Mouse (Mus musculus) neutrophil, adult 5-6 weeks (primary cell): ENCODE measurements around the gene Sema4c. TPM values are rescaled to one million over a fixed set of nuclear protein-coding genes. Genes with fewer than 3 reads are reported as not detected.

ENCODE experiments used
- ATAC-seq: fragments of 151-379, 151-347 bp; 2 replicates; pipeline ENCODE4 v1.8.0; 2017; ENCODE audit warnings: mild to moderate bottlenecking, moderate TSS enrichment; ENCODE audit not compliant: insufficient number of reproducible peaks, poor library complexity, low FRiP score, severe bottlenecking; ENCODE audit errors: extremely low read depth
- total RNA-seq: library from RNA; stranded (forward); fragments of 200-1000 nt; gene quantifications from 2 replicates; pipeline ENCODE4 v1.2.3, GENCODE M21; 2017

Sema4c gene
- total RNA-seq, 1 experiment from 2014 or later, result not detected

DNA sequence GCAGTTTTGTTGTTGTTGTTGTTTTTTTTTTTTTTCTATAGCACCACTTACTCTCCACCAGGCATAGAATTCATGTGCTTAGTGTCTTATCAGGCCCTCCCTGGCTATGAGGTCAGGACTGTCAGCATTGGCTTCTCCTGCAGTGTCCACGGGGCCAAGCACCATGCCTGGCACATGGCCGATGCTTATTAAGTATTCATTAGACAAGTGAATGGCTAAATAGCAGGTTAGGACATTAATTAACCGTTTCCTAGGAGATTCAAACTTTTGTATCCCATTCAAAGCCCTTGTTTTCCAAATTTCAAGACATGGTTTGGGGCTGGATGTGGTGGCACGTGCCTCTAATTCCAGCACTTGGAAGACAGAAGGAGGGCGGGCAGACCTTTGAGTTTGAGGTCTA is 23.1 kb upstream of the Sema4c start:
- no peak for ATAC-seq

DNA sequence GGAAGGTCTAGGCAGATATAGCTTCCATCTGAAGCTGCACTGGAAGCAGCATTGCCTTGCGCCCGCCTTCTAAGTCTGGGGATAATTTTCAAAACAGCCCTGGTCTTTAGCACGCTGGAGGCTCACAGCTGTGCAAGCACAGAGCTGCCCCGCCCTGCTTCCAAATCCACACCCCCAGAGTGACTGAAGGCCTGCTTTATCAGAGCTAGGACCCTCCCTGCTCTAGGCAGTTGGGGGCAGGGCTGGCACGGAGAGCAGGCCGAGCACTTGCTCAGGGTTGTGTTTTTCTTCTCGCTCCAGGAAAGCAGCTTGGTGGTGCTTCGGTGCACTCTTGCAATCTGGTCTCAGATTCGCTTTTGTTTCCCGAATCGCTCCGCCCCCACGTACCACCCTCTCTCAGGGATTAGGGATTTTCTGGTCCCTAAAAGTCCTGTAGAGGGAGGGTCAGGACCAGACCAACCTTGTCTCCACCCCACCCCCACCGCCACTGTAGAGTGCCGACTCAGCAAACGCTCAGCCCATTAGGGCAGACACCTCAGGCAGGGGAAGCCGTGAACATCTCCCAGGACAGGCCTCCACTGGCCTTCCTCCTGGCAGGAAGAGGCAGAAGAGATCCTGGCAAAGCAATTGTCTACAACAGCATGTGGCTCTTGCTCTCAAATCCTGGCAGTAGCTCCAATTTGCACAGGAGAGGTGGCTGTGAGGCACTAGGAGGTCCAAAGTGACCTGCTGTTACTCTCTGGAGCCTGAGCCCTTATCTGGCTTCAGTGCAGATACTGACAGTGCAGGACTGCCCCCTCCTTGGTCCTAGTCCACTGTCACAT is 22.4 kb upstream of the Sema4c start:
- no peak for ATAC-seq

DNA sequence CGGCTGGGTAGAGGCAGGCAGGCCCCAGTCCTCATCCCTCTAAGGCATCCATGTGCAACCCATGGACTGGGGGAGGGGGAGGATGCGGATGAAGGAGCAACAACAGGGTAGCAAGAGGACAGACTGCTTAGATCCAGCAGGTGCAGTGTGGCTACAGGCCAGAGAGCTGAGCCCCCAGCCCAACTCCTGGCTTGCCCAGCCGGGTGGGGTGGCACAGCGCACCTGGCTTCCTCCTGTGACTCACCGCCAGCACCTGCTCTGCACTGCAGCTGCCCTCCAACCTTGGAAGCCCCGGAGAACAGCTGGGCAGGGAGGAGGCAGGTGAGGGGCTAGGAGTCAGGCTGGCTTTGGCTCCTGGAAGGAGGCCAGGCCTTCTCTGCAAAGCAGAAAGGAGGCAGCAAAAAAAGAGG is 21.8 kb upstream of the Sema4c start:
- ATAC-seq, result no peak

DNA sequence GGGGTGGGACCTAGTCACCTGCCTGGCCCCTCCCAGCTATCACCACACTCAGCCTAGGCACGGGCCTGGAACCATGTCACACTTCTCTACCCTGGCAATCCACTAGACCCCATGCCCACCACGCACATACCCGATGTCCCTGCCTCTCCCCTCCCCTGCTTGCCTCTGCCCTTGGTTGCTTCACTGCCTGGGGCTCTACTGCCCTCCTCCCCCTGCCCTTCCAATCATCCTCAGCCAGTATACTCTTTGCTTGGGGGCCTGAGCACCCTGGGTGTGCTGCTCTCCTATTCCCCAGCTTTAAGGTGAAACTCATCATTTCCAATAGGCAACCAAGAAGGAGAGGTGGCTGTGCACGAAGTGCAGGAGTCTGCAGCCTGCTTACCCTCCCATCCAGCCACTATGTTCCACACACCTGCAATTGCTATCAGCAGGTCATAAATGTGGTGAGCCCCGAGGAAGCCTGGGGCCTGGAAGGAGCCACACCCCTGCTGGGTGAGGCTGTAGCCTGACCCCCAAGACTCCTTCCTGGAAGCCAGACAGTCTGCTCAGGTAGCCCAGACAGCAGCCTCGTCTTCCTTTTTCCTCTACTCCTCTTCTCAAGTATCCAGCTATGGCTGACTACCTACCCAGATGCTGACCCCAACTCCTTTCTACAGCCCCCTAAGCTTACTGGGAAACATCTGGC is 19.0 kb upstream of the Sema4c start:
- ATAC-seq, result no peak

DNA sequence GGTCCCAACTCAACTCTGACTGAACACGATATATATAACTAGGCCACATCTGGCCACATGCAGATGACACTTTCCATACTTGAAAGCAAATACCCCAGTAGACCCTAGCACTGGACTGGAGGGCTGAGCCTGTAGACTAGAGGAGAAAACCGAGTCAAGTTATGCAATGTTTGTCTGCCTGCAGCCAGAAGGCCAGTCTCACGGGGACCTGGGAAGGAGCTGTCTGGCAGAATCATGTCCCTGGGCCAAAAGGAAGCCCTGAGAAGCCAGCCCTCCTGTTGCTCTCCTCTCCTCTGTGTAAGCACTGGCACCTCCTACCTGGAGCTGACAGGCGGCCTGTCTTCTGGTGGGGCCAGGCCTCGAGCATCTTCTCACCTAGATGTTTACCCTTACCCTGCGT is 17.2 kb upstream of the Sema4c start:
- no peak for ATAC-seq

- no peak for ATAC-seq
Observed at GRCm38 (mm10) chr1:36574196-36574955, 16.2 kb upstream of the Sema4c start.

GRCm38 (mm10) chr1:36573524-36573923 is 15.4 kb upstream of the Sema4c start:
- no peak for ATAC-seq

DNA sequence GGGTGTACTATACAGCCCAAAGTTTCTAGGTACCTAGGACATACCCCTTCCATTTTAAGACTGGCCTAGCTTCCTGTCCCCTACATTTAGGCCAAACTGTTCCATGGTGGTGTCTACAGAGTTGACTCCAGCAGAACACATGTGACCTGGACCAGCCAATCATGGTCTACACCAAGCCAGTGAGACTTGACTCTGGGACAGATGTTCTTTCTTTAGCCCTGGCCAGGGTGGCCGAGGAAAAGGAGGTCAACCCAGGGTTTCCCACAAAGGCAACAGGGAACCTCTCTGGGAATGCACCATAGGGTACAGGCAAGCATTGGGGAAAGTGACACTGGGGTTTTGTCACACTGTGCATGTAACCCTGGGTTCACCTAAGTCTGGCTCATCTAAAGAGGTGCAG is 14.6 kb upstream of the Sema4c start:
- ATAC-seq, result no peak

GRCm38 (mm10) chr1:36572140-36572700 is 14.1 kb upstream of the Sema4c start:
- no peak for ATAC-seq

DNA sequence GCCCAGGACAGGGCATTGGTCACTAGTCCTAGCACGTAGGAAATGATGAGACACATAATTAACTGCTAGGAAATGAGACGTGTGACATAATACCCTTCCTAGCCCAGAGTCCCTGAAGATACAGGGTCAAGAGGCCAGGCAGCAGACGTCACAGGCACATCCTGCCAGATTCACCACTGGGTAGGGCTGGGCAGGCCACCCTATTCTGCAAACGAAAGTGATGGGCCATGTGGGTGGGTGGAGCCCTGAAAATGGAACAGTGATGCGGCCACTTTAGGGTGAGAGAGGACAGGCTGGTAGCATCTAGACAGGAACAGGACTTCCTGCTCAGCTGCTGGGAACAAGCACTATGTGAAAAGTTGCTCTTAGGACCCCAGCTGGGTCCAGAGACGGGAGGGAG is 13.5 kb upstream of the Sema4c start:
- no peak for ATAC-seq

DNA sequence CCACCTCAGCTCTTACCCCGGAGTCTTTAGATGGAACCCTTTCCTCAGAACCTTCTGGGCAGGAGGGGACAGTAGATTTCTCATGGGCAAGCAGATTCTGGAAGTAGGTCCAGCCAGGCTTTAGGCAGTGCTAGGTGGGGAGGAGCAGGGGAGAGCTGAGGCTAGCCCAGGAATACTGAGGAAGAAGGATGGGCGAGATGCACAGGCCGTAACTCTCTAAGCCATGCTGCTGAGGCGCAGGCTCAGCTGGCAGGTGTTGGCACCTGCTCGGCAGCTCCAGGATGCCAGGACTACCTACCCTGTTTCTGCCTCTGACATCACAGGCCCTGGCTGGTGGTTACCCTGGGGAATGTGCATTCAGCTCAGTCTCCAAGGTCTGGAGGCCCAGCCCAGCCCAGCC is 12.2 kb upstream of the Sema4c start:
- no peak for ATAC-seq

DNA sequence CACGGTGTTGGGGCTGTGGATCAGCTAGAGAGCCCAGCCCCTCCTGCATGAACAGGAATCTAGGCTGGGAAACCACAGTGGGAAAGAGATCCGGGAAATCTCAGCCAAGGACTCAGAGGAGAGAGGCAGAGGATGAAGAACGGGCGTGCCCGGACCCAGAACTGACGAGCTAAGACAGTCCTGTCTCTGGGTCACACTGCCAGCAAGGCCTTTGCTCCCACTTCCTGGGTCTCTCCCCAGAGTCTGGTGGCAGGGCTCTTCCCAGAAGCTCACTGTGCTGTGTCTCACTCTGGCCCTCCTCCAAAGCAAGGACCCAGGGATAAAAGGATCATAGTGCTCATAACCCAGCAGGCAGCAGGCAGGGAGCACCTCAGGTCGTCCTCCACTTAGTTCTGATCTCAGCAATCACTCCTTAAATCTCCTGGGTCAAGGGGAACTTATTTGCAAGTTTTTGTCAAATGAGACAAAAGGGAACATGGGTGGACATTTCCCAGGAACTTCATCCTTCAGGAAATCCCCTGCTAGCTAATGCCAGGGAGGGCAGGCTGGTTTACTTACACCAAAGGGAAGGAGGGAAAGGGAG is 11.6 kb upstream of the Sema4c start:
- ATAC-seq, result no peak

DNA sequence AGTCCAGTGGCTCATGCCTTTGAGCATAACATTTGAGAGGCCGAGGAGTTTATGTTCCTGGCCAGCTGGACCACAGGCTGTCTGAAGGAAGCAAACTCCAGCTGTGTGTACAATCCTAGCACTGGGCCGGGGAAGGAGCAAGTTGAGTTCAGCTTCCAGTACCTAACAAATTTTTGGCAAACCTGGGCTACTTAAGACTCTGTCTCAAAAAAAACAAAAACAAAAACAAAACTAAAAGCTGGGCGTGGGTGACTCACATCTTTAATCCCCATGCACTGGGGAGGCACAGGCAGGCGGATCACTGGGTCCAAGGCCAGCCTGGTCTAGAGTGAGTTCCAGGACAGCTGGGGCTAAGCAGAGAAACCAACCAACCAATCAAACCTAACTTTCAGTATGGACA is 10.6 kb upstream of the Sema4c start:
- no peak for ATAC-seq

DNA sequence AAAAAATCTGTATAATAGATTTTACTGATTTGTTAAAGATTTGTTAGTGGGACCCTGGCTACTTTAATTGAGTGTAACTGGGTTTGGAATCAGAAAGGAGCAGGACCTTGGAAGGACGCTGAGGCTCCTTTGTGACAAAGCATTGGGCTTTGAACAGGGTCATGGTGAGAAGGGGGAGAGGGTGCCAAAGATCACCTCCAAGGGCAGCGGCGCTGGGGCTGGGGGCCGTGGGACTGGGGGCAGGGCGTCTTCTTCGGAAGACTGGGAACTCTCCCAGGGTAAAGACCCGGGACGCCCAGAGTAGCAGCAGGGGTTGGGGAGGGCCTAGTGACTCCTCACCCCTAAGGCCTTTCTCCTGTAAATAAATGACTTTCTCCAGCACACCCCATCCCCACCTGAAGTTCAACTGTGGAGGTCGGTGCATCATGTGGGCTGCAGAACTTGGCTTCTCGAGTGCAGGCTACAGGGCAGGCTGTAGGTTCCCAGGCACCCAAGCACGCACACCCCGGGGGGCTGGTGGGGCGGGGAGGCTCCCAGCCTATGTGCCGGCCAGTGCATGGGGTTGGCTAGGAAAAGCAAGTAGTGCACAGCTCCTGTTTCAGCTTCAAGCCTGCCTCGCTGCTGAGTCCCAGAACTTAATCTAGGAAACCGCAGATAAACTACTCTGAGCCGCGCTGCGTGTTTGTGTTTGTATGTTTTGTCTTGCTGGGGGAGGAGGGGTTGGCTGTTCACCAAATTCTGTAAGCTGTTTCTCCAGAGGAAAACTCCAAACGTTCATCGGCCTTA is 9.9 kb upstream of the Sema4c start:
- no peak for ATAC-seq

GRCm38 (mm10) chr1:36566425-36566824 is 8.3 kb upstream of the Sema4c start:
- no peak for ATAC-seq

GRCm38 (mm10) chr1:36564101-36564500 is 6.0 kb upstream of the Sema4c start:
- ATAC-seq, result no peak

DNA sequence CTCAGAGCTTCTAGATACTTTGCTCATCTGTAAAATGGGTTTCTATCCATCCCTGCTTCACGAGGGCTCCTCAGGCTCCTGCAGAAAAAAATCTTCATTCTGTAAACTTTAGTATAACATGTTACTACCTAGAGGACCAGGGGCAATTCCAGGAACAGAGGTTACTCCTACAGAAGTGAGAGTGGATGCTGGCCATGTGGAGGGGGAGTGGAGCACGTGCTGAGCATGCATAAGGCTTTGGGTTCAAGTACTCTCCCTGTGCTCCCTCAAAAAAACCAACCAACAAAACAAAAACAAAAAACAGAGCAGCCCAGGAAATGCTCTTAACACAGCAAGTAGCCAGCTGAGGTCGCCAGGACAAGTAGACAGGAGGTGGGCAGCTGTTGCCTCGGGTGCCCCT is 5.5 kb upstream of the Sema4c start:
- no peak for ATAC-seq

DNA sequence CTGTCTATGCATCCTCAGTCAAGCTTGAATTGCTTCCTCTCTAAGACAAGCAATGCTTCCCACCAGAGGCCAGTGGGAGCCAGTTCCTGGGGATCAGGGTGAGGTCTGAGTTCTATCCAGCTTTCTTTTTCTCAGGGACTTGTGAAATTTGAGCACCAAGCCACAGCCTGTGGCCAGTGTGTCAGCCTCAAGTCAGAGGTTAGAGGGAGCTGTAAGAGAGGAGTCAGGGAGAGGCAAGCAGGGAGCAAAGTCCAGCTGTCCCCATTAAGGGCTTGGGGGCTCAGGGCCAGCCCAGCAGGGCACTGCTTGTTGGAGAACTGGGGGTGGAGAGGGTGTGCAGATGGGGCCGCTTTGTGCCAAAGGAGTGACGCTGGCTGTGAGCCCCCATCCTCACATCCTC is 5.0 kb upstream of the Sema4c start:
- no peak for ATAC-seq

GRCm38 (mm10) chr1:36562388-36562787 is 4.2 kb upstream of the Sema4c start:
- no peak for ATAC-seq
